Mouse (Mus musculus) limb, embryonic 14.5 days (tissue): Measurements from ENCODE around the gene Dnah2. TPM values are rescaled to one million over a fixed set of nuclear protein-coding genes. Genes with fewer than 3 reads are reported as not detected.

Source experiments
- ATAC-seq: fragments of 200-750 bp; cut with Nextera tagmentation; 2 replicates; pipeline ENCODE4 v1.8.0; 2017; ENCODE audit warnings: low read depth, moderate number of reproducible peaks, moderate TSS enrichment; ENCODE audit not compliant: low FRiP score
- DNase-seq: peaks from one replicate; pipeline ENCODE4 v3.0.0-alpha.2; 2015; ENCODE audit warnings: low spot score
- H3K27ac ChIP-seq: fragments of 300-500 bp; sonication (generic); replicated peaks from 2 replicates; pipeline ENCODE4 v1.5.1; 2014; ENCODE audit warnings: low read depth, mild to moderate bottlenecking, low read length, moderate library complexity, mixed read lengths
- H3K27me3 ChIP-seq: fragments of 300-500 bp; sonication (generic); 2 replicates; pipeline ENCODE4 v1.6.1; 2014; ENCODE audit warnings: low read length, mixed read lengths; ENCODE audit not compliant: control insufficient read depth, insufficient read depth
- H3K36me3 ChIP-seq: fragments of 300-500 bp; sonication (generic); 2 replicates; pipeline ENCODE4 v1.6.1; 2014; ENCODE audit warnings: mild to moderate bottlenecking, low read length, moderate library complexity, mixed read lengths; ENCODE audit not compliant: control insufficient read depth, insufficient read depth
- H3K4me1 ChIP-seq: fragments of 300-500 bp; sonication (generic); 2 replicates; pipeline ENCODE4 v1.6.1; 2014; ENCODE audit warnings: antibody characterized with exemption, low read length, mixed read lengths; ENCODE audit not compliant: control insufficient read depth, insufficient read depth
- H3K4me2 ChIP-seq: fragments of 300-500 bp; sonication (generic); replicated peaks from 2 replicates; pipeline ENCODE4 v1.6.1; 2014; ENCODE audit warnings: low read depth, mild to moderate bottlenecking, low read length, moderate library complexity; ENCODE audit not compliant: severe bottlenecking
- H3K4me3 ChIP-seq: fragments of 300-500 bp; sonication (generic); replicated peaks from 2 replicates; pipeline ENCODE4 v1.5.1; 2014; ENCODE audit warnings: low read length
- H3K9ac ChIP-seq: fragments of 300-500 bp; sonication (generic); 2 replicates; pipeline ENCODE4 v1.6.1; 2014; ENCODE audit warnings: mild to moderate bottlenecking, low read depth, low read length, moderate library complexity; ENCODE audit not compliant: severe bottlenecking
- H3K9me3 ChIP-seq: fragments of 300-500 bp; sonication (generic); 2 replicates; pipeline ENCODE4 v1.6.1; 2016; ENCODE audit warnings: low read length; ENCODE audit not compliant: control insufficient read depth
- POLR2A ChIP-seq: fragments of 200-500 bp; IDR thresholded peaks from 2 replicates; pipeline ENCODE4 v1.8.0; 2012; ENCODE audit warnings: inconsistent platforms, mild to moderate bottlenecking, moderate library complexity, borderline replicate concordance; ENCODE audit not compliant: insufficient read depth, insufficient read length; ENCODE audit errors: extremely low read depth
- WGBS: fragments of 180-500 bp; shearing (Covaris S2); extraction: QIAGEN DNeasy Blood & Tissue Kit; methylation state at CpG from one replicate; pipeline ENCODE4 v1.1.7; 2014; 5-methylcytosine and 5-hydroxymethylcytosine counted together
- polyA plus RNA-seq, 2 experiments: library from polyadenylated mRNA; depleted of rRNA in 1 of 2; stranded (reverse) in 1 of 2; unstranded in 1 of 2; fragments of >200 nt; fragmentation: Nextera tagmentation in 1 of 2; extraction: Ambion mirVana in 1 of 2; gene quantifications; 2 replicates each; pipeline versions ENCODE4 v1.2.1 to v1.2.3; 2012 to 2014

The Dnah2 gene
- polyA plus RNA-seq, 2 experiments: 4.2 to 4.7 TPM

DNA sequence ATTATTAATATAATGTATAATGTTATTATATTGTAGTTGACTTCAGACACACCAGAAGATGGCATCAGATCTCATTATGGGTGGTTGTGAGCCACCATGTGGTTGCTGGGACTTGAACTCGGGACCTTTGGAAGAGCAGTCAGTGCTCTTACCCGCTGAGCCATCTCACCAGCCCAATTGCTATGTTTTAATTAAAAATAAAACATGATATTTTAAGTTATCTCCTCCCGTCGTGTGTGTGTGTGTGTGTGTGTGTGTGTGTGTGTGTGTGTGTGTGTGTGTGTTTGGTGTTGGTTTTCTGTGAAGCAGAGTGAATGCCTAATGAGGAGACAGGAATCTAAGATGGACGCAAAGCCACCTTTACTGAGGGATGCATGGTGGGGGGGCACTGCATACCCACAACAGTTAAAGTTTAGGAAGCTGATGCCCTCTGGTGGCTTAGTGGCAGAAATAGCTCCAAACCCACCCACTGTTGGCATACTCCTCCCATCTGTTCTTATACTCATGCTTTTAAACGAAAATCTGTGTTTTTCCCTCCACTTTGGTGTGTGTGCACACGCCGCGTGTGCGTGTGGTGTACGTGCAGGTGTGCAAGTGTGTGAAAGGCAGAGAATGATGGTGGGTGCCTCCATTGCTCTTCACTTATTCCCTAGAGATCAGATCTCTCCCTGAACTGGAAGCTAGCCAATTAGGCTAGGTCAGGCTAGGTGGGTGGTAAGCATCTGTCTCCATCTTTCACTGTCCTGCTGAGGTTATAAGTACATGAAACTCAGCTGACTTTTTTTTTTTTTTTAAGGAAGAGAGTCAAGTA, 116.9 kb downstream of the Dnah2 start:
- no peak overlapping the region for H3K9ac ChIP-seq
- peak; percentile 95 for DNase-seq
- 28% methylated on average over 11 of the region's 11 CpGs for WGBS
- TF ChIP-seq POLR2A: no peak
- no peaks in the 10 kb centered on the region for H3K27me3 ChIP-seq
- H3K4me1 ChIP-seq: peaks cover 16% of the 10 kb centered on the region; the same call in 1 of the 2 replicates
- peak; percentile 72; the same call in 1 of the 2 replicates for ATAC-seq
- peak overlapping the region; percentile 25; the same call in 1 of the 2 replicates for H3K4me2 ChIP-seq
- no peaks in the 10 kb centered on the region for H3K36me3 ChIP-seq
- H3K27ac ChIP-seq: no peak overlapping the region
- H3K9me3 ChIP-seq: no peaks in the 10 kb centered on the region
- 0 out of 2 replicates have a peak overlapping the region, but pooled peaks have one; percentile 4 for H3K4me3 ChIP-seq

DNA sequence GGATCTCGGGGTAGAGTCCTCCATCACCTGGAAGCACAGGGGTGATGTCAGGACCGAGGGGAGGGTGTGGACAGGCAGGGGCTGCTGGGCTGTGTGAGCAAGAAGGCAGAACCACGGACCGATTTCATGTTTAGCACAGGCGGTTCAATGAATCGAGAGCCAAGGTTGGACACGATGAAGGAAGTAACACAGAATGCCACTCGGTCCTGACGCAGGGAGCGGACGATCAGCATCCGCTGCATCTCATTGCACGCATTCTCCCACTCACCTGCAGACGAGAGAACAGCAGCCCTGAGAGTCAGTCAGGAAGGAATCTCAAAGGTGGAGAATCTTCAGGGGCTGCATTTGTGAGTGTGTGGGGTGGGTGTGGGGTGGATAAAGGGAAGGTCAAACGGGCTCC, 118.3 kb downstream of the Dnah2 start:
- Histone ChIP-seq H3K27me3 (no peaks in the 10 kb centered on the region), H3K4me1 (peaks cover 16% of the 10 kb centered on the region; the same call in 1 of the 2 replicates), H3K36me3 (no peaks in the 10 kb centered on the region), H3K27ac (no peak overlapping the region), H3K9ac (no peak overlapping the region), H3K4me3 (no peak overlapping the region), H3K9me3 (no peaks in the 10 kb centered on the region), H3K4me2 (no peak overlapping the region)
- DNase-seq (no peak), ATAC-seq (no peak)
- WGBS: 89% methylated on average over 15 of the region's 15 CpGs
- no peak for TF ChIP-seq POLR2A

DNA sequence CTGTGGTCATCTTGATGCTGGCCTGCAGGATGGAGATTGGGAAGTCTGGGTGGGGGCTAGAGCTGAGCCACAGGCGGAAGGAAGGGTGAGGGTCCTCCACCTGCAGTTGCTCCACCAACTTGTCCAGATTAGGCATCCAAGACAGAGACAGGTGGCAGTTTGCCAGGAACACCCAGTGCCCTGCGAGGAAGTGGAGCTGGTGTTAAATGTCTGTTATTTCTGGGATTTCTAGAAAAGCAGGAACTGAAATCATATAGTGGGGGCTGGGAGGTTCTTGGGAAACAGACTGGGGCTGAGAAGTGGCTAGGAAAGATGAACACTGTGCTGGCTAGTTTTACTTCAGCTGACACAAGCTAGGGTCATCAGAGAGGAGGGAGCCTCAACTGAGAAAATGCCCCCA, 119.6 kb downstream of the Dnah2 start:
- DNase-seq (no peak), ATAC-seq (no peak)
- H3K27ac ChIP-seq: no peak overlapping the region
- no peak for TF ChIP-seq POLR2A
- no peak overlapping the region for H3K4me2 ChIP-seq
- peaks cover 16% of the 10 kb centered on the region; the same call in 1 of the 2 replicates for H3K4me1 ChIP-seq
- no peaks in the 10 kb centered on the region for H3K36me3 ChIP-seq
- no peak overlapping the region for H3K9ac ChIP-seq
- no peaks in the 10 kb centered on the region for H3K27me3 ChIP-seq
- H3K4me3 ChIP-seq: no peak overlapping the region
- 41% methylated on average over 2 of the region's 2 CpGs for WGBS
- H3K9me3 ChIP-seq: no peaks in the 10 kb centered on the region

DNA sequence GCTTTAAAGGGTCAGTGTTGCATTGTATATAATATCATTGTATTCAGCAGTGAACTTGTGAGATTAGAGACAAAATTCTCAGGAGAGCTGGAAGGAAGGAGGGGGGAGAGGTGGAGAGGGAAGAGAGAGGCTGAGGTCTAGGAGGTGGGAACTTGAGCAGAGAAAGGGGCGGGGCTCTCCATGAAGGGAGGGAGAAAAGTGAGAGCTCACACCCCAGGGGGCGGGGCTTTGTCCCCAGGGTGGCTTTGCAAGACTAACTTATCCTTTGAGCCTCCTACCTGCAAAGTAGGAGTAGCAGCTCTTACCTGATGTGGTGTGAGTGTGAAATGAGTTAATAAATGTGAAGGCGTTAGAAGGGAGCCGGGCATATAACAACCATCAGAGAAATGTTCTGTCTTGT, 120.2 kb downstream of the Dnah2 start:
- no peak overlapping the region for H3K9ac ChIP-seq
- no peak overlapping the region for H3K4me3 ChIP-seq
- H3K9me3 ChIP-seq: no peaks in the 10 kb centered on the region
- TF ChIP-seq POLR2A: no peak
- WGBS: 20% methylated on average over 4 of the region's 4 CpGs
- ATAC-seq: no peak
- DNase-seq: peak; percentile 53
- no peak overlapping the region for H3K27ac ChIP-seq
- peaks cover 16% of the 10 kb centered on the region; the same call in 1 of the 2 replicates for H3K4me1 ChIP-seq
- H3K4me2 ChIP-seq: no peak overlapping the region
- H3K36me3 ChIP-seq: no peaks in the 10 kb centered on the region
- H3K27me3 ChIP-seq: no peaks in the 10 kb centered on the region

DNA sequence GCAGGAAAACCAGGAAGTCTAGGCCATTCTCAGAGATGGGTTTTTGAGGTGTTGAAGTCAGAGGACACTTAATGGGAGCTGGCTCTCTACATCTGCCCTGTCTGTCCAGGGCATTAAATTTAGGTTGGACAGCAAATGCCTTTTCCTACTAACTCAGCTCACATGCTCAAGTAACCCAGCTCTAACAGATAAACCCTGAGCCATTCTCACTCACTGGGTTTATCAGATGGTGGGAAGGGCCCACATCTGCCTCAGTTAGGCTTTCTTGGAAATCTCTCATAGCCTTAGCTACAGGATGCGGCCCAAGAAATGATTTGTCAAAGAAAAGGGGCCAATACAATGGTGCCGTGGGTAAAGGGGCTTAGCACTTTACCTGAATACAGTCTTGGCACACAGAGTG, 122.7 kb downstream of the Dnah2 start:
- 0 out of 2 replicates have a peak, but pooled peaks cover 4% of the 10 kb centered on the region for H3K27me3 ChIP-seq
- H3K36me3 ChIP-seq: no peaks in the 10 kb centered on the region
- H3K4me1 ChIP-seq: peaks cover 14% of the 10 kb centered on the region
- H3K27ac ChIP-seq: no peak overlapping the region
- no peak for TF ChIP-seq POLR2A
- 81% methylated on average over 2 of the region's 2 CpGs for WGBS
- DNase-seq (no peak), ATAC-seq (no peak)
- no peak overlapping the region for H3K4me3 ChIP-seq
- no peak overlapping the region for H3K9ac ChIP-seq
- H3K4me2 ChIP-seq: no peak overlapping the region
- no peaks in the 10 kb centered on the region for H3K9me3 ChIP-seq

DNA sequence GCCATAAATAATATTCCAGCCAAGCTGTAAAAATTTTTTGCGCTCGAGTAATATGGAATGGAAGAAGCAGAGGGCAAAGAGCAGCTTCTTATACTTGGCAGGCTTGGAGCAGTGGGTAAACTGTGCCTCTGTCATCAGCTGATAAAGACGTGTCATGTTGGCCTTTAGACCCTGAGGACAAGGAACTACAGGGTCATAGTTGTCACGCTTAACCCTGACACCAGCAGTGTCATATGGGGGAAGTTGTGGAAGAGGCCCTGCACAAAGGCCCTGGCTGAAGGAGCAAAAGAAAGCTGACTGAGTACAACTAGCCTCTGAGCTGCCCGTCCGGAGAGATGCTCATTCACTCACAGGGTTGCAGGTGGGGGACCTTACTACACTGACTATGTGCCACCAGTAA, 125.0 kb downstream of the Dnah2 start:
- Histone ChIP-seq H3K4me2 (no peak overlapping the region), H3K27me3 (peaks cover 12% of the 10 kb centered on the region; the same call in 1 of the 2 replicates), H3K4me1 (peaks cover 24% of the 10 kb centered on the region), H3K9me3 (no peaks in the 10 kb centered on the region), H3K36me3 (no peaks in the 10 kb centered on the region), H3K27ac (no peak overlapping the region), H3K4me3 (no peak overlapping the region), H3K9ac (no peak overlapping the region)
- 74% methylated on average over 6 of the region's 6 CpGs for WGBS
- TF ChIP-seq POLR2A: no peak
- ATAC-seq (no peak), DNase-seq (no peak)
